Mouse (Mus musculus) neural tube, embryonic 10.5 days (tissue): ENCODE results near the gene Ccdc190.
A peak's percentile ranks its signal among the peaks of the same experiment; 100 is the strongest.

Experiments
- DNase-seq: peaks from one replicate; pipeline ENCODE4 v3.0.0-alpha.2; 2017; ENCODE audit warnings: low spot score; ENCODE audit errors: extremely low spot score

Ccdc190 gene

DNA sequence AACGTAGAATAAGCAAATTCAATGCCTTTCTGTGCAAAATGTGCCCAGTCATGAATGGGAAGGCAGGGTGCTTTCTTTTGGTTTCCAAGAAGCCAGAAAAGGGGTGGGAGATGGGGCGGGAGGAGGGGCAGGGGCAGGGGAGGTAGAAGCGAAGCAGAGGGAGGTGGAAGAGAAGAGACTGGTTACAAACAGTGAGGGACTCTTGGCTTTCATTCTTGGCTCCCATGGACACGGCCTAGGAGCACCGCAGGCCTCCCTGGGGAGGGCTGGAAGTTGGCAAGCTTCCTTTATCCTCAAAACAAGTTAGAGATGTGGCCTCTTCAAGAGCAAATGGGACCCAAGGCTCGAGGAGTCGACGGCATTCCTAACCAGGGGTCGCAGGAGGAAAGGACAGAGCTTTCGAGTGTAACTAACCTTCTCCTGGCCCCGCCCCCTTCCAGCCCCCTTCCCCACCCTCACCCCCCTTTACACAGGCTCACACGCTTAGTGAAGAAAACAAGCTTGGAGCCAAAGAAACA lies at the start of gene Ccdc190:
Gene Ccdc190 (plus strand): TSS at position 195 of the 518 bp plus-strand sequence.
- no peak for DNase-seq

DNA sequence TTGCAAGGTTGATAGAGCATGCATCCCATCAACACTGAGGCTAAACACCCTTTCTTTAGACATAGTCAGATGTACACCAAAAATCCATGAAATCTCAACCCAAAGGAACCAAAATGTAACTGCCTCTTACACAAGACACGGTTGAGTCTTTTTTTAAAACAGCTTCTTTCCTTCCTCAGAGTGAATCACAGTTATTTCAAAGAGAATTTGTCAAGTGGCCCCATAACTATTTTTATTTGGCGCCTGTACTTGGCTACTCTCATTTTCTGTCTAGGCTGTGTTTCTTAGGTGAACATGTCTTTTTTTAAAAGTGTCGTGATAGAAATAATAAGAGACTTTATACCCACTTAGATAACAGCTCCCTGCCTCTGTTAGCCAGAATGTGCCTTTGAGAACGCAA lies 49.4 kb upstream of the Ccdc190 start:
- no peak for DNase-seq

- DNase-seq = no peak
Observed at GRCm38 (mm10) chr1:169880181-169880580, 48.3 kb upstream of the Ccdc190 start.

- DNase-seq = no peak
Observed at GRCm38 (mm10) chr1:169883081-169883565, 45.3 kb upstream of the Ccdc190 start.

GRCm38 (mm10) chr1:169889250-169889649 lies 39.2 kb upstream of the Ccdc190 start:
- no peak for DNase-seq

DNA sequence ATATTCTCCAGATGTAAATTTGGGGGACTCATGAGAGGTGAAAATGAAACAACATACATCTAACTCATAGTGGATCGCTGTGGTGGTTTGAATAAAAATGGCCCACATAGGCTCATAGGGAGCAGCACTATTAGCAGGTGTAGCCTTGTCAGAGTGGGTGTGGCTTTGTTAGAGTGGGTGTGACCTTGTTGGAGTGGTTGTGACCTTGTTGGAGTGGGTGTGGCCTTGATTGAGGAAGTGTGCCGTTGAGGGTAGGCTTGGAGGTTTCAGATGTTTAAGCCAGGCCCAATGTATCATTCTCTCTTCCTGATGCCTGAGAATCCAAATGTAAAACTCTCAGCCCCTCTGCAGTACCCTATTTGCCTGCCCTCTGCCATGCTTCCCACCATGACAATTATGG lies 34.5 kb upstream of the Ccdc190 start:
- DNase-seq = no peak

GRCm38 (mm10) chr1:169895686-169896085 lies 32.8 kb upstream of the Ccdc190 start:
- DNase-seq = no peak

GRCm38 (mm10) chr1:169897916-169898315 lies 30.5 kb upstream of the Ccdc190 start:
- DNase-seq = no peak

GRCm38 (mm10) chr1:169898607-169899006 lies 29.8 kb upstream of the Ccdc190 start:
- DNase-seq = no peak

GRCm38 (mm10) chr1:169900771-169901336 lies 27.6 kb upstream of the Ccdc190 start:
- DNase-seq = no peak

DNA sequence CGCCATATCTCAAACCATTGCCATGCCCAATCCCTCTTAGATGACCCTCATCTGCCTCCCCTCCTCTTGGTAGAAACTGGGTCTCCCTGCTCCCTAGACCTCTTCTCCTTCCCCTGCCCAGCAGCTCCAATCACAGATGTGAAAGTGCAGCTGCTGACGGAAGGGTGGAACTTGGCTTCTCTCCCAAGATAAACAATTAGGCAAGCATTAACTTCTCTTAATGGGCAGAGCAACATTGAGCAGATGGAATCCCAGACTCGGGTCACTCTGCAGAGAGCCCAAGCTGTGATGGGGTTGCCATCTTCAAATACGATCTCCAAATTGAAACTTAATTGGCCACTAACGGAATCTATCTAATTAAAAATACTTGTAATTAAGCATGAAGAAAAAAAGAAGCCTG lies 19.3 kb upstream of the Ccdc190 start:
- no peak for DNase-seq

DNA sequence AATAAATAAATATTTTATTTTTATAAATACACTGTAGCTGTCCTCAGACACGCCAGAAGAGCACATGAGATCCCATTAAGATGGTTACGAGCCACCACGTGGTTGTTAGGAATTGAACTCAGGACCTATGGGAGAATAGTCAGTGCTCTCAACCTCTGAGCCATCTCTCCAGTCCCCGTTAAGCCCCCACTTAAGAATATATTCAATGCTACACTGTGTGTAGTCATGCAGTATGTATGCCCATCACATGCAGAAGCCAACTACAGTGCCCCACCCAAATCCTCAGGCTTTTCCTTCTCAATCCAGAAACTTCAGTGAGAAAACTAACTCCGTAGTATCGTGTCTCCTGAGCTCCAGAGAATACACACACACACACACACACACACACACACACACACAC lies 18.8 kb upstream of the Ccdc190 start:
- no peak for DNase-seq

GRCm38 (mm10) chr1:169910751-169911150 lies 17.7 kb upstream of the Ccdc190 start:
- no peak for DNase-seq

- DNase-seq = no peak
Observed at GRCm38 (mm10) chr1:169911526-169911925, 16.9 kb upstream of the Ccdc190 start.

DNA sequence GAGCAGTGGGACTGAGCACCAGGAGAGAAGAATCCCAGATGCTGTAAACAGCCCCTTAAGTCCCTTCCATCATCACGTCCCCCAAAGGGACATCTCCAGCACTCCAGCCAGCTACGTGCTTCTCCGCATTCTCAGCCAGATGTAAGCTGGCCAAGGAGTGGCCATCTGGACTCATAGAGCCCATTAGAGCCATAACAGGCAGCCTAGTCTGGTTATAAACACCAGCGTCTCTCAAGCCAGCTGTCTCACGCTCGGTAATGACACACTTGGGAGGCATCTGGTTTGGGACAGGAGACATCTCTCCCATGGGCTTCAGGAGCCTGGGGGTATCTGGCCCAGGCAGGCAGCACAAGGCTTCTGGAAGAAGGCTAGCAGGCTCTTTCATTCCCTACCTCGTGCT lies 11.8 kb upstream of the Ccdc190 start:
- DNase-seq = no peak

- no peak for DNase-seq
Observed at GRCm38 (mm10) chr1:169917115-169917796, 11.2 kb upstream of the Ccdc190 start.

- DNase-seq = peak; percentile 60
Observed at GRCm38 (mm10) chr1:169917998-169918397, 10.4 kb upstream of the Ccdc190 start.

DNA sequence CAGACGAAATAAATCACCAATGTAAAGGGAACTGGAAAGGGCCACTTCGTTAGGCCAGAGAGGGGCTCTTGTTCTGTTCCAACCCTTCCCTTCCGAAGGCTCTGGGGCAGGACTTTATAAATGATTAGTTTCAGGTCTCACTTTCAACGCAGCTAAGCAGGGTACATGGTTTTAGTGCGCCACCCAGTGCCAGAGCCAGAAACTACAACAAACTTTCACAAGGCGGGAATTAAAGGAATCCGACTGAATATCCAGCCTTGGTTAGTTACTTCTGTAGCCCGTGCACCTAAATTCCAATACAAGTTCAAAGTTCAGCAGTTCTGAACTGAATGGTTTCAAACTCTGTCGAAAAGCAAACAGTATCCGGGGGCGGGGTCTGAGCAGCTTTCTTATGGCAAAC lies 9.2 kb upstream of the Ccdc190 start:
- DNase-seq = peak; percentile 88

DNA sequence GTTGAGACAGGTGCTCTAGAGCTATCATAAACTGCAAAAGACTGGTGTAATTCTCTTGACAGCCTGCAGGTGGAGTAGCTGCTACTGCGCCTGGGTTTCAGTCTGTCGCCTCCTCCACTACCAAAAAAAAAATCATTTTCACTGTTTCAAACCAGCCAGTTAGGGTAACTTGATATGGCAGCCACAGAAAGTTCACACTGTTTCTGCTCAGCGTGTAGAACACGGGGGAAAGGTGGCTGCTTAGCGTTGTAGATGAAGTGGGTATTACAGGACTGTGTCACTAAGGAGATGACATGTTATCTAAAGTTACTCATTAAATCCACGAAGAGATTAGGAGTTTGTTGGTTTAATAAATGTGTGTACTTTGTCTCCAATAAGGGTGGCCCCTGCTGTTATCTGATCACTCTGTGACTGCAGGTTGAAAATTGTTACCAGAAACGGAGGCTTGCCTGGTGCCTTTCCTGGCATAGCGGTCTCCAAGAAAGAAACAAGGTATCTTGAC lies 6.7 kb upstream of the Ccdc190 start:
- no peak for DNase-seq

DNA sequence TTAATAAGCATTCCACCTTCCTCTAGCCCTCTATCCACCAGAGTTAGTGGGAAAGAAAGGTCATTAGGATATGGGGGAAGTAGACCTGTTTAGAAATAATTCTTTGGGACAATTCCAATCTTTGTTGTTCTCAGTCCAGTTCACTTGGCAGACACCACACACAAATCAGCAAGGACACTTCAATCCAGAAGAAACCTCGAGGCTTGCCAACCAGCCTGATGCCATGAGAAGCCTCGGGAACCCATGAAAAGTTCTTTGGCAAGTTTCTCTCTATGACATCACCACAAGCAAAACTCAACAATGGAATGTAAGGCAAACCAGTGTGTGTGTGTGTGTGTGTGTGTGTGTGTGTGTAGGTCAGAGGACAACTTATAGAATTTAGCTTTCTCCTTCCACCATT lies 3.9 kb upstream of the Ccdc190 start:
- DNase-seq = no peak

- DNase-seq = no peak
Observed at GRCm38 (mm10) chr1:169927753-169928369, 587 bp upstream of the Ccdc190 start.

DNA sequence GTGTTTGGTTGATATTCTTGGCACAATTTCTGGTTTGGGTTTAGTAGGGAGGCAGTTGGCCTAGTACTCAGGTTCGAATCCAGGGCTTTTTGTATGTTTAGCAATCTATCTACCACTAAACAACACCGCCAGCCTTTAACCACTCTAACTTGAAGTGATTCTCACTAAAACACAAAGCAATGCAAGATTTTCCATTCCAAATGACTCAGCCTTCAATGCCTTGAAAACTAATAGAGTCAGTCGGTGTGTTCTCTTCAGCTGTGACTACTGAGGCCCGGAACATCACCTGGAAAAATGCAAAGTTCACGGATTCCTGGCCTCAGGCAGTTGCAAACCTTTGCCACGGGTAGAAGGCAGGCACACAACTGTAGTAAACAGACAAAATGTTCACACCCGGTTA lies 3.2 kb downstream of the Ccdc190 start:
- DNase-seq = no peak
